Mouse (Mus musculus): ENCODE measurements at regions not wholly inside any gene's neighbourhood (a gene's known extent, or its start where the extent isn't known, plus 50 kb on each side); places are given as distances from the start of the nearest gene placed in this dataset.
A peak's percentile ranks its signal among the peaks of the same experiment; 100 is the strongest.

GRCm38 (mm10) chr2:79048020-79048419, 180.1 kb downstream of the Ube2e3 start:
- peak; percentile 83 for ATAC-seq
- Histone ChIP-seq H3K27ac (ENCODE audit: low read length) (peak overlapping the region; percentile 77), H3K9ac (replicated peaks; ENCODE audit: low read depth, low read length) (peak overlapping the region; percentile 25; the same call in 1 of the 2 replicates), H3K4me1 (replicated peaks; ENCODE audit: control insufficient read depth, insufficient read depth, low read length) (peaks cover 6% of the 10 kb centered on the region), H3K4me2 (ENCODE audit: low read length) (peak overlapping the region; percentile 43), H3K27me3 (replicated peaks; ENCODE audit: control insufficient read depth, insufficient read depth, low read length) (no peaks in the 10 kb centered on the region), H3K36me3 (ENCODE audit: control insufficient read depth, insufficient read depth) (no peaks in the 10 kb centered on the region), H3K9me3 (ENCODE audit: control insufficient read depth, low read length) (no peaks in the 10 kb centered on the region), H3K4me3 (replicated peaks; ENCODE audit: low read length) (peak overlapping the region; percentile 22)
- under 1% methylated on average over 7 of the region's 7 CpGs for WGBS

GRCm38 (mm10) chr2:79048777-79049537, 181.0 kb downstream of the Ube2e3 start:
- Histone ChIP-seq H3K4me3 (replicated peaks; ENCODE audit: low read length) (no peak overlapping the region), H3K9me3 (ENCODE audit: control insufficient read depth, low read length) (no peaks in the 10 kb centered on the region), H3K4me1 (replicated peaks; ENCODE audit: control insufficient read depth, insufficient read depth, low read length) (peaks cover 6% of the 10 kb centered on the region), H3K27me3 (replicated peaks; ENCODE audit: control insufficient read depth, insufficient read depth, low read length) (no peaks in the 10 kb centered on the region), H3K27ac (ENCODE audit: low read length) (no peak overlapping the region), H3K4me2 (ENCODE audit: low read length) (no peak overlapping the region), H3K9ac (replicated peaks; ENCODE audit: low read depth, low read length) (no peak overlapping the region), H3K36me3 (ENCODE audit: control insufficient read depth, insufficient read depth) (no peaks in the 10 kb centered on the region)
- no peak for ATAC-seq
- WGBS: 84% methylated on average over 5 of the region's 5 CpGs

- Histone ChIP-seq H3K9ac (replicated peaks; ENCODE audit: low read depth, low read length) (no peak overlapping the region), H3K36me3 (ENCODE audit: control insufficient read depth, insufficient read depth) (no peaks in the 10 kb centered on the region), H3K4me2 (ENCODE audit: low read length) (no peak overlapping the region), H3K9me3 (ENCODE audit: control insufficient read depth, low read length) (no peaks in the 10 kb centered on the region), H3K4me1 (replicated peaks; ENCODE audit: control insufficient read depth, insufficient read depth, low read length) (peaks cover 6% of the 10 kb centered on the region), H3K27me3 (replicated peaks; ENCODE audit: control insufficient read depth, insufficient read depth, low read length) (no peaks in the 10 kb centered on the region), H3K27ac (ENCODE audit: low read length) (no peak overlapping the region), H3K4me3 (replicated peaks; ENCODE audit: low read length) (no peak overlapping the region)
- 81% methylated on average over 1 of the region's 1 CpGs for WGBS
- no peak for ATAC-seq
Measured at GRCm38 (mm10) chr2:79050495-79051046, 182.6 kb downstream of the Ube2e3 start.

GRCm38 (mm10) chr2:79052226-79052625, 184.3 kb downstream of the Ube2e3 start:
- no peaks in the 10 kb centered on the region for H3K27me3 ChIP-seq (replicated peaks; ENCODE audit: control insufficient read depth, insufficient read depth, low read length)
- no peak overlapping the region for H3K4me2 ChIP-seq (ENCODE audit: low read length)
- peaks cover 6% of the 10 kb centered on the region for H3K4me1 ChIP-seq (replicated peaks; ENCODE audit: control insufficient read depth, insufficient read depth, low read length)
- 95% methylated on average over 1 of the region's 1 CpGs for WGBS
- H3K9me3 ChIP-seq (ENCODE audit: control insufficient read depth, low read length): no peaks in the 10 kb centered on the region
- no peak for ATAC-seq
- H3K36me3 ChIP-seq (ENCODE audit: control insufficient read depth, insufficient read depth): no peaks in the 10 kb centered on the region
- no peak overlapping the region for H3K27ac ChIP-seq (ENCODE audit: low read length)
- no peak overlapping the region for H3K9ac ChIP-seq (replicated peaks; ENCODE audit: low read depth, low read length)
- no peak overlapping the region for H3K4me3 ChIP-seq (replicated peaks; ENCODE audit: low read length)

GRCm38 (mm10) chr2:79056138-79056537, 188.2 kb downstream of the Ube2e3 start:
- WGBS: 86% methylated on average over 2 of the region's 2 CpGs
- Histone ChIP-seq H3K9ac (replicated peaks; ENCODE audit: low read depth, low read length) (no peak overlapping the region), H3K4me1 (replicated peaks; ENCODE audit: control insufficient read depth, insufficient read depth, low read length) (peaks cover 10% of the 10 kb centered on the region)

GRCm38 (mm10) chr2:79059115-79059943, 191.4 kb downstream of the Ube2e3 start:
- 35% methylated on average over 7 of the region's 7 CpGs for WGBS
- peak; percentile 57 for ATAC-seq
- peak overlapping the region; percentile 58 for H3K27ac ChIP-seq (ENCODE audit: low read length)

More at GRCm38 (mm10) chr2:79056138-79056537, 188.2 kb downstream of the Ube2e3 start:
- Histone ChIP-seq H3K9me3 (ENCODE audit: control insufficient read depth, low read length) (no peaks in the 10 kb centered on the region), H3K36me3 (ENCODE audit: control insufficient read depth, insufficient read depth) (no peaks in the 10 kb centered on the region), H3K4me2 (ENCODE audit: low read length) (no peak overlapping the region), H3K4me3 (replicated peaks; ENCODE audit: low read length) (no peak overlapping the region), H3K27ac (ENCODE audit: low read length) (no peak overlapping the region; the same call in 1 of the 2 replicates), H3K27me3 (replicated peaks; ENCODE audit: control insufficient read depth, insufficient read depth, low read length) (no peaks in the 10 kb centered on the region)
- ATAC-seq: no peak

GRCm38 (mm10) chr2:79059944-79060238, 192.0 kb downstream of the Ube2e3 start:
- Histone ChIP-seq H3K36me3 (ENCODE audit: control insufficient read depth, insufficient read depth) (no peaks in the 10 kb centered on the region), H3K4me2 (ENCODE audit: low read length) (no peak overlapping the region), H3K4me1 (replicated peaks; ENCODE audit: control insufficient read depth, insufficient read depth, low read length) (peaks cover 14% of the 10 kb centered on the region), H3K9ac (replicated peaks; ENCODE audit: low read depth, low read length) (no peak overlapping the region), H3K9me3 (ENCODE audit: control insufficient read depth, low read length) (no peaks in the 10 kb centered on the region), H3K27me3 (replicated peaks; ENCODE audit: control insufficient read depth, insufficient read depth, low read length) (no peaks in the 10 kb centered on the region), H3K4me3 (replicated peaks; ENCODE audit: low read length) (no peak overlapping the region), H3K27ac (ENCODE audit: low read length) (peak overlapping the region; percentile 58)
- 72% methylated on average over 4 of the region's 4 CpGs for WGBS
- no peak for ATAC-seq

More at GRCm38 (mm10) chr2:79059115-79059943, 191.4 kb downstream of the Ube2e3 start:
- Histone ChIP-seq H3K9ac (replicated peaks; ENCODE audit: low read depth, low read length) (no peak overlapping the region), H3K27me3 (replicated peaks; ENCODE audit: control insufficient read depth, insufficient read depth, low read length) (no peaks in the 10 kb centered on the region), H3K4me1 (replicated peaks; ENCODE audit: control insufficient read depth, insufficient read depth, low read length) (peaks cover 14% of the 10 kb centered on the region), H3K36me3 (ENCODE audit: control insufficient read depth, insufficient read depth) (no peaks in the 10 kb centered on the region), H3K9me3 (ENCODE audit: control insufficient read depth, low read length) (no peaks in the 10 kb centered on the region), H3K4me3 (replicated peaks; ENCODE audit: low read length) (no peak overlapping the region), H3K4me2 (ENCODE audit: low read length) (no peak overlapping the region)

GRCm38 (mm10) chr2:79060320-79060719, 192.4 kb downstream of the Ube2e3 start:
- ATAC-seq: no peak
- H3K4me2 ChIP-seq (ENCODE audit: low read length): no peak overlapping the region
- no peak overlapping the region for H3K4me3 ChIP-seq (replicated peaks; ENCODE audit: low read length)
- no peaks in the 10 kb centered on the region for H3K27me3 ChIP-seq (replicated peaks; ENCODE audit: control insufficient read depth, insufficient read depth, low read length)
- no peaks in the 10 kb centered on the region for H3K36me3 ChIP-seq (ENCODE audit: control insufficient read depth, insufficient read depth)
- 84% methylated on average over 7 of the region's 7 CpGs for WGBS
- no peaks in the 10 kb centered on the region for H3K9me3 ChIP-seq (ENCODE audit: control insufficient read depth, low read length)
- H3K9ac ChIP-seq (replicated peaks; ENCODE audit: low read depth, low read length): no peak overlapping the region
- H3K4me1 ChIP-seq (replicated peaks; ENCODE audit: control insufficient read depth, insufficient read depth, low read length): peaks cover 14% of the 10 kb centered on the region
- H3K27ac ChIP-seq (ENCODE audit: low read length): no peak overlapping the region

GRCm38 (mm10) chr2:79061645-79062044, 193.6 kb upstream of the Itga4 start:
- Histone ChIP-seq H3K27me3 (replicated peaks; ENCODE audit: control insufficient read depth, insufficient read depth, low read length) (no peaks in the 10 kb centered on the region), H3K9ac (replicated peaks; ENCODE audit: low read depth, low read length) (no peak overlapping the region), H3K9me3 (ENCODE audit: control insufficient read depth, low read length) (no peaks in the 10 kb centered on the region), H3K36me3 (ENCODE audit: control insufficient read depth, insufficient read depth) (no peaks in the 10 kb centered on the region), H3K4me3 (replicated peaks; ENCODE audit: low read length) (no peak overlapping the region), H3K4me2 (ENCODE audit: low read length) (no peak overlapping the region), H3K4me1 (replicated peaks; ENCODE audit: control insufficient read depth, insufficient read depth, low read length) (peaks cover 14% of the 10 kb centered on the region), H3K27ac (ENCODE audit: low read length) (peak overlapping the region; percentile 71)
- WGBS: 45% methylated on average over 4 of the region's 4 CpGs
- ATAC-seq: peak; percentile 85

Measured in forebrain, embryonic 16.5 days (tissue).